Mouse (Mus musculus) neural tube, embryonic 11.5 days (tissue): ENCODE data around the gene Vps13d. TPM values are rescaled to one million over a fixed set of nuclear protein-coding genes. Genes with fewer than 3 reads are reported as not detected.

Experiments used
- ATAC-seq: fragments of 200-750 bp; cut with Nextera tagmentation; 2 replicates; pipeline ENCODE4 v1.8.0; 2017; ENCODE audit warnings: moderate number of reproducible peaks, mild to moderate bottlenecking, moderate TSS enrichment, moderate library complexity; ENCODE audit not compliant: insufficient read depth, low FRiP score, low TSS enrichment
- DNase-seq: peaks from one replicate; pipeline ENCODE4 v3.0.0-alpha.2; 2015; ENCODE audit warnings: low spot score
- H3K27ac ChIP-seq: fragments of 300-500 bp; sonication (generic); 2 replicates; pipeline ENCODE4 v1.5.1; 2014; ENCODE audit warnings: low read depth, mild to moderate bottlenecking, low read length
- H3K27me3 ChIP-seq: fragments of 300-500 bp; sonication (generic); 2 replicates; pipeline ENCODE4 v1.6.1; 2014; ENCODE audit warnings: mild to moderate bottlenecking, low read length, mixed read lengths; ENCODE audit not compliant: control insufficient read depth, insufficient read depth
- H3K36me3 ChIP-seq: fragments of 300-500 bp; sonication (generic); 2 replicates; pipeline ENCODE4 v1.6.1; 2014; ENCODE audit warnings: mild to moderate bottlenecking, low read length, moderate library complexity, mixed read lengths; ENCODE audit not compliant: control insufficient read depth, insufficient read depth
- H3K4me1 ChIP-seq: fragments of 300-500 bp; sonication (generic); 2 replicates; pipeline ENCODE4 v1.6.1; 2014; ENCODE audit warnings: low read length, mixed read lengths; ENCODE audit not compliant: control insufficient read depth, insufficient read depth
- H3K4me2 ChIP-seq: fragments of 300-500 bp; sonication (generic); 2 replicates; pipeline ENCODE4 v1.6.1; 2014; ENCODE audit warnings: low read depth, mild to moderate bottlenecking, moderate library complexity
- H3K4me3 ChIP-seq: fragments of 300-500 bp; sonication (generic); 2 replicates; pipeline ENCODE4 v1.5.1; 2014; ENCODE audit warnings: low read depth, low read length
- H3K9ac ChIP-seq: fragments of 300-500 bp; sonication (generic); 2 replicates; pipeline ENCODE4 v1.6.1; 2014; ENCODE audit warnings: mild to moderate bottlenecking, low read length
- H3K9me3 ChIP-seq: fragments of 300-500 bp; sonication (generic); 2 replicates; pipeline ENCODE4 v1.6.1; 2016; ENCODE audit warnings: low read length; ENCODE audit not compliant: control insufficient read depth
- WGBS: fragments of 180-500 bp; shearing (Covaris S2); extraction: QIAGEN DNeasy Blood & Tissue Kit; methylation state at CpG from one replicate; pipeline ENCODE4 v1.1.7; 2014; 5-methylcytosine and 5-hydroxymethylcytosine counted together
- polyA plus RNA-seq: library from polyadenylated mRNA; unstranded; fragments of >200 nt; fragmentation: Nextera tagmentation; extraction: Ambion mirVana; gene quantifications from 2 replicates; pipeline ENCODE4 v1.2.1, GENCODE M21; 2014

Gene Vps13d
- polyA plus RNA-seq, 1 experiment from 2014 or later: 14.3 TPM

GRCm38 (mm10) chr4:145147006-145147961, 47.5 kb downstream of the Vps13d start:
- no peak overlapping the region for H3K27ac ChIP-seq
- no peak for DNase-seq
- peaks cover 11% of the 10 kb centered on the region for H3K36me3 ChIP-seq
- no peak for ATAC-seq
- H3K27me3 ChIP-seq: no peaks in the 10 kb centered on the region
- no peak overlapping the region for H3K4me3 ChIP-seq
- WGBS: 75% methylated on average over 5 of the region's 5 CpGs
- no peak overlapping the region for H3K9ac ChIP-seq
- no peaks in the 10 kb centered on the region for H3K4me1 ChIP-seq
- H3K9me3 ChIP-seq: no peaks in the 10 kb centered on the region
- H3K4me2 ChIP-seq: no peak overlapping the region

- Histone ChIP-seq H3K4me3 (no peak overlapping the region), H3K27ac (no peak overlapping the region), H3K9ac (no peak overlapping the region), H3K4me2 (no peak overlapping the region), H3K27me3 (no peaks in the 10 kb centered on the region), H3K9me3 (no peaks in the 10 kb centered on the region), H3K36me3 (peaks cover 6% of the 10 kb centered on the region), H3K4me1 (no peaks in the 10 kb centered on the region)
- DNase-seq (no peak), ATAC-seq (no peak)
- WGBS: 94% methylated on average over 5 of the region's 5 CpGs
Observed at GRCm38 (mm10) chr4:145143533-145143932, 51.3 kb downstream of the Vps13d start.

- no peak for DNase-seq
- ATAC-seq: no peak
Observed at GRCm38 (mm10) chr4:145136705-145137104, 58.1 kb downstream of the Vps13d start.

GRCm38 (mm10) chr4:145135473-145135872, 59.3 kb downstream of the Vps13d start:
- Histone ChIP-seq H3K4me1 (no peaks in the 10 kb centered on the region), H3K4me2 (no peak overlapping the region), H3K9me3 (no peaks in the 10 kb centered on the region), H3K4me3 (no peak overlapping the region), H3K9ac (no peak overlapping the region), H3K27ac (no peak overlapping the region), H3K27me3 (no peaks in the 10 kb centered on the region), H3K36me3 (peaks cover 5% of the 10 kb centered on the region)
- no peak for DNase-seq
- WGBS: 95% methylated on average over 4 of the region's 4 CpGs
- no peak for ATAC-seq

More at GRCm38 (mm10) chr4:145136705-145137104, 58.1 kb downstream of the Vps13d start:
- Histone ChIP-seq H3K4me3 (no peak overlapping the region), H3K27me3 (no peaks in the 10 kb centered on the region), H3K9ac (no peak overlapping the region), H3K36me3 (peaks cover 10% of the 10 kb centered on the region), H3K4me1 (no peaks in the 10 kb centered on the region), H3K27ac (no peak overlapping the region), H3K4me2 (no peak overlapping the region), H3K9me3 (no peaks in the 10 kb centered on the region)
- WGBS: 97% methylated on average over 1 of the region's 1 CpGs

GRCm38 (mm10) chr4:145130772-145131171, 64.0 kb downstream of the Vps13d start:
- Histone ChIP-seq H3K9ac (no peak overlapping the region), H3K4me2 (no peak overlapping the region), H3K4me1 (no peaks in the 10 kb centered on the region), H3K4me3 (no peak overlapping the region), H3K9me3 (no peaks in the 10 kb centered on the region), H3K36me3 (peaks cover 4% of the 10 kb centered on the region; the same call in 1 of the 2 replicates), H3K27me3 (no peaks in the 10 kb centered on the region), H3K27ac (no peak overlapping the region)
- 84% methylated on average over 1 of the region's 1 CpGs for WGBS
- DNase-seq: no peak
- ATAC-seq: no peak

- H3K27ac ChIP-seq: no peak overlapping the region
- no peaks in the 10 kb centered on the region for H3K4me1 ChIP-seq
- no peaks in the 10 kb centered on the region for H3K9me3 ChIP-seq
- no peak overlapping the region for H3K4me2 ChIP-seq
- ATAC-seq (no peak), DNase-seq (no peak)
- H3K9ac ChIP-seq: no peak overlapping the region
- no peak overlapping the region for H3K4me3 ChIP-seq
- H3K36me3 ChIP-seq: peaks cover 4% of the 10 kb centered on the region; the same call in 1 of the 2 replicates
- no peaks in the 10 kb centered on the region for H3K27me3 ChIP-seq
Observed at GRCm38 (mm10) chr4:145129956-145130548, 64.8 kb downstream of the Vps13d start.

GRCm38 (mm10) chr4:145125463-145126220, 69.2 kb downstream of the Vps13d start:
- Histone ChIP-seq H3K27ac (no peak overlapping the region), H3K4me3 (no peak overlapping the region), H3K4me2 (no peak overlapping the region), H3K4me1 (no peaks in the 10 kb centered on the region), H3K9ac (no peak overlapping the region), H3K27me3 (no peaks in the 10 kb centered on the region), H3K9me3 (no peaks in the 10 kb centered on the region), H3K36me3 (peaks cover 3% of the 10 kb centered on the region; the same call in 1 of the 2 replicates)
- ATAC-seq: no peak
- DNase-seq: no peak
- WGBS: 88% methylated on average over 4 of the region's 4 CpGs

- Histone ChIP-seq H3K4me2 (no peak overlapping the region), H3K4me3 (no peak overlapping the region), H3K36me3 (peaks cover 3% of the 10 kb centered on the region; the same call in 1 of the 2 replicates), H3K4me1 (no peaks in the 10 kb centered on the region), H3K9me3 (no peaks in the 10 kb centered on the region), H3K9ac (no peak overlapping the region), H3K27me3 (no peaks in the 10 kb centered on the region), H3K27ac (no peak overlapping the region)
- DNase-seq (no peak), ATAC-seq (no peak)
- WGBS: 85% methylated on average over 4 of the region's 4 CpGs
Observed at GRCm38 (mm10) chr4:145124419-145124818, 70.4 kb downstream of the Vps13d start.
